Mouse (Mus musculus): ENCODE results near the gene Fbxo40. TPM values are rescaled to one million over a fixed set of nuclear protein-coding genes. Genes with fewer than 3 reads are reported as not detected.

Gene Fbxo40
- 1 to 10 TPM; 1.4 to 1.9 TPM for total RNA-seq (2021)
- long read RNA-seq, experiment 1 = 0 reads
- long read RNA-seq, experiment 2, full-length matches to known transcripts = 3 of 3 reads
- long read RNA-seq, experiment 2, partial matches to known transcripts = 0 of 3 reads
- long read RNA-seq, experiment 2, other reads (novel, unspliced or antisense) = 0 of 3 reads

GRCm38 (mm10) chr16:36989999-36990625 lies at the start of gene Fbxo40:
TSS of gene Fbxo40 (minus strand) at chr16:36990467.
- DNase-seq (ENCODE audit: low spot score in 2 of 2) = no peak

- DNase-seq (ENCODE audit: low spot score in 2 of 2) = no peak
These were observed 44.5 kb upstream of the Fbxo40 start for GRCm38 (mm10) chr16:37034751-37035150.

DNA sequence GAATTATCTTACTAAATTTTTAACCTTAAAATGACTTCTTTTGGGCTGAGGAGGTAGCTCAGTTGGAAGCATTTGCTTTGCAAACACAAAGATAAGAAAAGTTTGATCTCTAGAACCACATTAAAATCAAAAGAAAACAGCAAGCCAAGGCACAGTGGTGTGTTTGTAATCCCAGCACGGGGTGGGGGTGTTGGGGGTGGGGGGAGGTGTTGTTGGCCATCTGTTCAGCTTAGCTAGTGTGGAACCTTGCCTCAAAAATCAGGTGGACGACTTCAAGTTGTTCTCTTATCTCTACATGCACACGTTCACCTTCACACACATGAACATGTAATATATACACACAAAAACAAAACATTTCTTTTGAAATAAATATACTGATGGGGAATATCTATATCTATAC lies 41.7 kb upstream of the Fbxo40 start:
- no peak for DNase-seq (ENCODE audit: low spot score in 2 of 2)

GRCm38 (mm10) chr16:37027581-37027980 lies 37.3 kb upstream of the Fbxo40 start:
- DNase-seq (ENCODE audit: low spot score in 2 of 2) = no peak

DNA sequence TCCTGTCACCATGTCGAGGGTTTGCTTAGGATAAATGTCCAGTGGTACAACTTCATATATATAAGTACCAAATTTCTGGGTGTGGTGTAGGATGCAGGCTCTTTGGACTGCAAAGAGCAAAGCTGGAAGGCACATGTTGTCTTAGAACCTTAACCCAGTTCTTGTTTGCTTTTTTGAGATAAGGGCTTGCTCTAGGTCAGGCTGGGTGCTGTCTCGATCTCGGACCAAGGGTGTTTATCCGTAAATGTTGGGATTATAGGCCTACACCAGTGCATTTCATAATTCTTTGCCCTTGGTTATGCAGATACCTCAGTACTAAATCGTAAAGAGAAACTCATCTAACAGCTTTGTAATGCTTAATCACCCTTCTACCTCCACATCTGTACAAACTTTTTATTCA lies 22.1 kb upstream of the Fbxo40 start:
- no peak for DNase-seq (ENCODE audit: low spot score in 2 of 2)

DNA sequence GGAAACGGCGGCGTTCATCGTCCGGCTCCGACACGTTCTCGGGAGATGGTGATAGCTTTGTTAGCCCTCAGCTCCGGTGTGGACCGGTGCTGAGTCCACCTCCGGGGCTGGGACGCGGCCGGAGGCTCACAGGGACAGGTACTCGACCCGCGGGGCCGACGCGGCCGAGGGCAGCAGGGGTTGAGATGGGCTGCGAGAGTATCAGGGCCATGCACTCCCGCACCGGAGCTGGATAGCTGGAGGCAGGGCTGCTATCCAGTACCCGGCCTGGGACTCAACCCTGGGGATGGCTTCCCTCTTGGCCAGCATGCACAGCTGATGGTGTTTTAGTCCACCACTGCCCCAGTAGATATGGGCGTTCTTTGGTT lies 21.6 kb upstream of the Fbxo40 start:
- DNase-seq (ENCODE audit: low spot score in 2 of 2) = no peak

DNA sequence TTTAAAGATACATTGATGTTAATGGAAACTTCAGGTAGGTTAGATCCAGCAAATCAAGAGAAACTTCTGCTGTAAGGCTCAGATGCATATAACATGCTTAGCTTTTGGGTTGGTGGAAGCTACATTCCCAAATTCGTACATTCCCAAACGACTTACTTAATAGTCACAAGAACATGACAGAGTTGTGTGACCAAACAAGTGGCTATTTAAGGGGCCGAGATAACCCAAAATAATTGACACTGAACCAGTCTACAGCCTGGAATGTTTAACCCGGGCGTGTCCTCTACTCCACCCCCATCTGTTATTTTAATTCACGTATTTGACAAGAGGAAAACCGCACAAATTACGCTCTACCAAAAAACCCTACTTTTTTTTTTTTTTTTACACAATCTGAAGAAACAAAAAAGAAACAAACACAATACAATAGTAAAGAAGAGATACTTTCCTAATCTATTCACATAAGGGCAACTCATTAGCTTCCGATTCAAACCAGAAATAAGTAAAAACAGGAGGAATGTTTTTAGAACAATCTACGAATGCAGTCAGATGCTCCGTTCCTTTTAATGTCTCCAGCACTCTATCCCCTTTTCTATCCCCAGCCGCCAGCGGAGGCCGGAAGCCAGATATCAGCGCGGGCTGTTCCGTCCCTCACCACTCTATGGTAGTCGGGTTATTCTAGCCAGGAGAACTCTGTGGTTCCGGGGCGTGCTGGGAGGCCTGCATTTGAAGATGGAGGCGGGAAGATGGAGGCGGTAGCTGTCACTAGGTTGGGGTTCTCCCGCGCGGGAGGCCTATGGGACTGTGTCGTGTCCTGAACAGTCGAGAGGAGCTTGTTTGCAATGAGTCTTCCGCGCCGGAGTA lies 21.0 kb upstream of the Fbxo40 start, which contains the start of gene Polq:
Gene Polq, plus strand, starts transcription at position 726 of the 861 bp plus-strand sequence.
- DNase-seq (ENCODE audit: low spot score in 2 of 2) = peak; percentile 63 to 93

- no peak for DNase-seq (ENCODE audit: low spot score in 2 of 2)
These were observed 20.1 kb upstream of the Fbxo40 start for GRCm38 (mm10) chr16:37010370-37010769.

GRCm38 (mm10) chr16:37009262-37009661 lies 19.0 kb upstream of the Fbxo40 start:
- DNase-seq (ENCODE audit: low spot score in 2 of 2) = no peak

DNA sequence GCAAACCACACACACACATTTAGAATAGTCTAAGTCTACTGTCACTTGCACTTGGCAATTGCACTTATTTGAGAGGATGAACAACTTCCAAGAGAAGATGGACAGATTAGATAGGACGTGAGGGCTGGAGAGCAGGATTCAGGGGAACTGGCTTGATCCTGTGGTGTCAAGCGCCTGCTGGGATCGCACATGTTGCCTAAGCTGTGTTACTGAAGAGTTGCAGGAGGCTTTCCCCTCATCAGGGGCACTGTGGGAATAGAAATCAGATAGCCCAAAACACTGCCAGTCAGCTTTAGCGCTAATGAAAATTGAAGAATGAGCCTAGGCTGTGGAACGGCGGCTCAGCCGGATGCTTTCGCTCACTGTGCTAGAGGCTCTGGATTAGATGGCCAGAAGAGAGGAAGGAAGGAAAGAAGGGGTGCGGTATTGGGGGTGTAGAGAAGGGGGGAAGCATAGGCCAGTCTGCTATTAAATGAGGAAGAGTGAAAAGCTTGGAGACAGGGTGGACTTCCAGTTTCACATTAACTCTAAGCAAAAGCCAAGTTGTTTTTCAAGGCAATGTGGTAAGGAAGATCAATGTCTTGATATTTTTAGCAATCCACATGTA lies 9.2 kb upstream of the Fbxo40 start:
- no peak for DNase-seq (ENCODE audit: low spot score in 2 of 2)

GRCm38 (mm10) chr16:36997650-36998049 lies 7.4 kb upstream of the Fbxo40 start:
- DNase-seq (ENCODE audit: low spot score in 2 of 2) = no peak

DNA sequence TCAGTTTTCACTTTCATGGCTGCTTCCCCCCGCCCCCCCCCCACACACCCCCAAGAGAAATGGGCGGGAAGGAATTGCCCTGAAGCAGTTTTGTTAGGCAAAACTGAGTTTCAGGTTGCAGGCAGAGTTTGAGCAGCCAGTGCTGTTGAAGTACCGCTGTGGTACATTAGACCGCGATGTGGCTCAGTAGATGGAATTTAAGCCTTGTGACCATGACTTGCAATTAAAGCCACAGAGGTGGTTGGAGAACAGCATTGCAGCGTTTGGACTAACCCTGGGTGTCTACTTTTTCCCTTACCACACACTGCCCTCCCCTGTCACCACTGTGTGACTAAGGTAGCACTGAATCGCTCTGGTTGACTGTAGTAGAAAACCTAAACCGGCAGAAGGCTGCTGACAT lies 774 bp downstream of the Fbxo40 start:
- no peak for DNase-seq (ENCODE audit: low spot score in 2 of 2)

GRCm38 (mm10) chr16:36988066-36988465 lies 2.2 kb downstream of the Fbxo40 start:
- DNase-seq (ENCODE audit: low spot score in 2 of 2) = no peak

GRCm38 (mm10) chr16:36987399-36987798 lies 2.9 kb downstream of the Fbxo40 start:
- DNase-seq (ENCODE audit: low spot score in 2 of 2) = no peak

DNA sequence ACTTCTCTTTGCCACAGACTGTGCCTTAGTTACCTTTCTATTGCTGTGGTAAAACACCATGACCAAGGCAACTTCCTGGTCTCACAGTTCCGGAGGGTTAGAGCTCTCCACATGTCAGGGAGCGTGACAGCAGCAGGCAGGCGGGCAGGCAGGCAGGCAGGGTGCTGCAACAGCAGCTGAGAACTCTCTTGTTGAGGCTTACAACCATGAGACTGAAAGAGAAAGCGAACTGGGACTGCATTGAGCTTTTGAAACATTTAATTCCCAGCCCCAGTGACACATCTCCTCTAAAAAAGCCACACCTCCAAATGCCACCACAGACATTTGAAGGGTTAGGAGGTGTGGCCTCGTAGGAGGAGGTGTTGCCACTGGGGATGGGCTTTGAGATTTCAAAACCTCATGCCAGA lies 4.6 kb downstream of the Fbxo40 start:
- DNase-seq (ENCODE audit: low spot score in 2 of 2) = no peak

- no peak for DNase-seq (ENCODE audit: low spot score in 2 of 2)
These were observed 6.5 kb downstream of the Fbxo40 start for GRCm38 (mm10) chr16:36983796-36984195.

- no peak for DNase-seq (ENCODE audit: low spot score in 2 of 2)
These were observed 11.1 kb downstream of the Fbxo40 start for GRCm38 (mm10) chr16:36979127-36979526.

DNA sequence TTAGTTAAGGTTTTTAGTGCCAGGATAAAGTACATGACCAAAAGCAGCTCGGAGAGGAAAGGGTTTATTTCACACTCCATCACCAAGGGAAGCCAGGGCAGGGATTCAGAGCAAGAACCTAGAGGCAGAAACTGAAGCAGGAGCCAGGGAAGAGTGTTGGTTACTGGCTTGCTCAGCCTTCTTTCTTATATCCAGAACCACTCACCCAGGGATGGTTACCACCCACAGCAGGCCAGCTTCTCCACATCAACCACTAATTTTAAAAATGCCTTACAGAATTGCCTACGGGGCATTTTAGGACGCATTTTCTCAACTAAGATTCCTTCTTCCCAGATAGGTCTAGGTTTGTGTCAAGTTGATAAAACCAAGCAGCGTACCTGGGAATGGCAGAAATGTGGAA lies 26.9 kb downstream of the Fbxo40 start:
- no peak for DNase-seq (ENCODE audit: low spot score in 2 of 2)

DNA sequence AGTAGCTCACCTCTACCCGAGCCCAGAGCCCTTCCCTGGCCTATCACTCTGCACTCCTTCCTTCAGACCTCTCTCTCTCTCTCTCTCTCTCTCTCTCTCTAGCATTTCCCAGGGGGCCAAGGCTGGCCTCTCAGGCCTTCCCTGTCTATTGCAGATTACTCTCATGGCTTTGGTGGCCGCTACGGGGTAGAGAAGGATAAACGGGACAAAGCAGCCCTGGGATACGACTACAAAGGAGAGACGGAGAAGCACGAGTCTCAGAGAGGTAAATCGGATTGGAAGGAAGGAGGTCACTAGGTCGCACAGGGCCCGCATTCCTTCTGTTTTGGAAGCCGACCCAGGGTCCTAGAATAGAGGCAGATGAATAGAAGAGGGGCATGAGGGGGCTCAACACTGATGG lies 35.2 kb downstream of the Fbxo40 start:
- no peak for DNase-seq (ENCODE audit: low spot score in 2 of 2)

- DNase-seq (ENCODE audit: low spot score in 2 of 2) = no peak
These were observed 39.2 kb downstream of the Fbxo40 start for GRCm38 (mm10) chr16:36951029-36951428.

DNA sequence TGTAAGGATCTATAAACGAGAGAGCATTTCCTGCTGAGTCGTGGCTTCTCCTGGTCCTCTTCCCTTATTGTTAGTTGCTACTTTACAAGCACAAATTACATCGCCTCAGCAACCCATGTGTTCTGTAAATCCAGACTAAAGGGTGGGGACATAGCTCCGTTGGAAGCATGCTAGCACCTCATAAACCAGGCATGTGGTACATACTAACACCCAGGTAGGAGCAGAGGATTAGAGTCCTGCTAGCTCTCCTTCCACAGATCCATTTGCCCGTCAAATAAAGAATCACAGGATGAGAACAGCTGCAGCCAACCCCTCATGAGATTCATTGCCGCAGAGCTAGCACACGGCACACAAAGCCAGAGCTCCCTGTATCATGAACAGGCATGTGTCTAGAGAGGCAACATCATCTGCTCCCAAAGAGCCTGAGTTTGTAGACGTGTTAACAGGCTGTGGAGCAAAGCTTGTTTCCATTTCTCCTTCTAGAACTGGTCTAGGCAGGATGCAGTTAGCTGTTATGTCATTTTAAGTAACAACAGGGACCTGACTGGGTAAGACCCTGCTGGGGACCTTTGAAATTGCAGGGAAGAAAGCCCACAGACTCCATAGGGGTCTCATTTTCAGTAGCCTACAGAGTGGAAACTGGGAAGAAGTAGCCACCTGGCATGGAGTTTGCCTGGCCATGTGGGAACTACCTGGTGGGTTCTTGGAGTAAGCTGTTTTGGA lies 40.5 kb downstream of the Fbxo40 start:
- DNase-seq (ENCODE audit: low spot score in 2 of 2) = no peak
